Mouse (Mus musculus): ENCODE data around the gene Eif4b.

- TF ChIP-seq CTCF (conservative IDR thresholded peaks at IDR 0.05; ENCODE audit: insufficient read depth, insufficient read length, low read depth, low read length) (no peak), POLR2A (IDR thresholded peaks at IDR 0.05; ENCODE audit: low read depth, low read length) (no peak)
These were observed 5.6 kb downstream of the Eif4b start for GRCm38 (mm10) chr15:102079221-102079620.

All from kidney, adult 2 months (tissue).